Mouse (Mus musculus) neutrophil, adult 83 days (primary cell): ENCODE measurements around the gene Olfr223. TPM values are rescaled to one million over a fixed set of nuclear protein-coding genes. Genes with fewer than 3 reads are reported as not detected.

Source experiments
- total RNA-seq, 2 experiments: library from RNA; stranded (reverse); gene quantifications; one replicate each; pipeline ENCODE4 v1.2.4; 2023

Gene Olfr223
- total RNA-seq, result not detected

DNA sequence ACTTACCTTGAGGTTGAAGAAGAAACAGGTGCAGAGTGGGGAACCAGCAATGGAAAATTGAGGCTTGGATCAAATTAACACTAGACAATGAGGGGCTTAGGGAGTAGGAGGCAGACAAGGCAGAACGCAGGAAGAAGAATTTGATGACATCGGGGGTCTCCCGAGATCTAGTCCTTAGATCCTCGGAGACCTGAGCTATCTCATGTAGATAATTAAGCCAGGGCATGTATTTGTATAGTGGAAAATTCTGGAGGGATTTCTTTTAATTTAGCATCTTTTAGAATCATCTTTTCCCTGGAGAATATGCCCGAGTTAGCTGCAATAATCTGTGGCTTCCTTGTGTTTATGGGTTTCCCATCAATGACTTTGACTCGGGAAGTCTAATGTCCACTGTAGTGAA, at the start of gene Olfr223:
TSS of gene Olfr223 (minus strand) at position 101 of the 400 bp plus-strand sequence.

DNA sequence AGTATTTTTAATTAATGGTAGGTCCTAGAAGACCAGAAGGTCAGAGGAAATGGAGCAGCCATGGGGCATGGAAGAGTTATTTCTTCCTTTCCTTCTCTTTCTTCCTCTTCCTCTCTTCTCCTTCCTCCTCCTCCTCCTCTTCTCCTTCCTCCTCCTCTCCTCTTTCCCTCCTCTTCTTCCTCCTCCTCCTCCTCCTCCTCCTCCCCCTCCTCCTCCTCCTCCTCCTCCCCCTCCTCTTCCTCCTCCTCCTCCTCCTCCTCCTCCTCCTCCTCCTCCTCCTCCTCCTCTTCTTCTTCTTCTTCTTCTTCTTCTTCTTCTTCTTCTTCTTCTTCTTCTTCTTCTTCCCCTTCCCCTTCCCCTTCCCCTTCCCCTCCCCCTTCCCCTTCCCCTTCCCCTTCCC, 17.0 kb downstream of the Olfr223 start, which contains the start of gene Olfr222:
TSS of gene Olfr222 (minus strand) at position 101 of the 400 bp plus-strand sequence.

GRCm38 (mm10) chr11:59541324-59541723, 51.8 kb downstream of the Olfr223 start, which contains the start of gene Nlrp3:
Nlrp3 (plus strand) TSS chr11:59541568.

Other genes with a start within 250 kb of the Olfr223 start
- gene Prss38, start 217.6 kb downstream of the Olfr223 start, total RNA-seq, result not detected
- gene Jmjd4, start 143.2 kb downstream of the Olfr223 start, total RNA-seq, result 1 to 10 TPM; 1.0 to 2.3 TPM
- gene Snap47, start 142.1 kb downstream of the Olfr223 start, total RNA-seq, result 1 to 10 TPM; 4.0 to 4.9 TPM
- under 1 TPM; 0.42 to 0.46 TPM for gene Zfp867, start 120.8 kb downstream of the Olfr223 start, total RNA-seq
- 1 to 10 TPM; 7.6 to 9.6 TPM for gene Zkscan17, start 66.5 kb downstream of the Olfr223 start, total RNA-seq
- 100 to 1,000 TPM; 313 to 335 TPM for gene Nlrp3, start 51.7 kb downstream of the Olfr223 start, total RNA-seq
- not detected for gene Olfr222, start 17.1 kb downstream of the Olfr223 start, total RNA-seq
- 10 to 100 TPM; 46.3 to 51.8 TPM for gene Mprip, start 68.0 kb upstream of the Olfr223 start, total RNA-seq
- not detected for gene Pld6, start 194.4 kb upstream of the Olfr223 start, total RNA-seq
- gene Flcn, start 216.7 kb upstream of the Olfr223 start, total RNA-seq, result 10 to 100 TPM; 36.6 to 36.9 TPM
- 1 to 10 TPM; 6.1 to 6.8 TPM for gene Nt5m, start 246.2 kb upstream of the Olfr223 start, total RNA-seq
- 10 to 100 TPM; 42.3 to 56.3 TPM for gene Cops3, start 246.5 kb upstream of the Olfr223 start, total RNA-seq